In genomic region chr5:53408235-53408634, GRCm38 (mm10) we compare ENCODE assay signal across 36 mouse cellular contexts.
"Had no signal": no experiment of that assay in that cellular context is flagged by ENCODE, and none has a peak within 500 bp of the region (broad histone marks: within the 10 kb centered on the region; RNA-seq: fewer than 3 reads in every experiment).

No protein-coding gene starts in this region.

- H3K36me3 ChIP-seq: heart, embryonic 10.5 days; heart, embryonic 12.5 days; heart, embryonic 13.5 days; heart, embryonic 15.5 days; hindbrain, embryonic 10.5 days; hindbrain, embryonic 12.5 days; hindbrain, embryonic 13.5 days; hindbrain, embryonic 15.5 days; intestine, embryonic 15.5 days; kidney, embryonic 15.5 days had no signal

- H3K9me3 ChIP-seq: heart, embryonic 10.5 days; heart, embryonic 12.5 days; heart, embryonic 13.5 days; heart, embryonic 15.5 days; hindbrain, embryonic 10.5 days; hindbrain, embryonic 12.5 days; hindbrain, embryonic 13.5 days; hindbrain, embryonic 15.5 days; intestine, embryonic 15.5 days; kidney, embryonic 15.5 days had no signal

- H3K4me2 ChIP-seq: heart, embryonic 11.5 days; heart, embryonic 12.5 days; heart, embryonic 13.5 days; heart, embryonic 15.5 days; hindbrain, embryonic 12.5 days; hindbrain, embryonic 13.5 days; hindbrain, embryonic 14.5 days; hindbrain, embryonic 15.5 days; intestine, embryonic 15.5 days; kidney, embryonic 15.5 days had no signal

- ATAC-seq: hindbrain, embryonic 16.5 days; hindbrain, postnatal 0 days; inflammation-experienced regulatory T-cells, adult 6 months; intestine, embryonic 15.5 days; intestine, embryonic 16.5 days; intestine, postnatal 0 days had no signal

- H3K4me3 ChIP-seq: heart, embryonic 10.5 days; heart, embryonic 12.5 days; heart, embryonic 13.5 days; heart, embryonic 15.5 days; hindbrain, embryonic 10.5 days; hindbrain, embryonic 12.5 days; hindbrain, embryonic 13.5 days; hindbrain, embryonic 15.5 days; intestine, embryonic 15.5 days; kidney, embryonic 15.5 days; layer of hippocampus, adult 2 months; left cerebral cortex, adult 2 months had no signal

- H3K9ac ChIP-seq: heart, embryonic 12.5 days; heart, embryonic 13.5 days; heart, embryonic 15.5 days; hindbrain, embryonic 12.5 days; hindbrain, embryonic 13.5 days; hindbrain, embryonic 14.5 days; hindbrain, embryonic 15.5 days; intestine, embryonic 15.5 days; kidney, embryonic 15.5 days had no signal

- H3K27ac ChIP-seq: heart, embryonic 10.5 days; heart, embryonic 13.5 days; heart, embryonic 15.5 days; hindbrain, embryonic 10.5 days; hindbrain, embryonic 12.5 days; hindbrain, embryonic 13.5 days; hindbrain, embryonic 14.5 days; hindbrain, embryonic 15.5 days; hindbrain, postnatal 0 days; intestine, embryonic 15.5 days; kidney, embryonic 15.5 days; kidney, postnatal 0 days; layer of hippocampus, adult 2 months; left cerebral cortex, adult 2 months had no signal

- DNase-seq: heart, postnatal 10 days; heart, postnatal 14 days; heart, postnatal 36 days; heart, postnatal 4 days; kidney, adult 11 months; kidney, adult 18-20 months; kidney, adult 2 months; kidney, adult 8-10 months; kidney, adult 9 months; kidney, postnatal 10 days; kidney, postnatal 14 days; kidney, postnatal 25 days; kidney, postnatal 36 days; kidney, postnatal 4 days; layer of hippocampus, adult 9-11 months; layer of hippocampus, postnatal 36 days had no signal

- H3K4me1 ChIP-seq: heart, embryonic 10.5 days; heart, embryonic 15.5 days; hindbrain, embryonic 10.5 days; hindbrain, embryonic 12.5 days; hindbrain, embryonic 13.5 days; hindbrain, embryonic 15.5 days; intestine, embryonic 15.5 days; kidney, embryonic 15.5 days had no signal

- H3K27me3 ChIP-seq: heart, embryonic 15.5 days; hindbrain, embryonic 12.5 days; hindbrain, embryonic 13.5 days; hindbrain, embryonic 15.5 days; intestine, embryonic 15.5 days; kidney, embryonic 15.5 days had no signal
